Mouse (Mus musculus) T-helper 2 cell (primary cell): ENCODE measurements around the gene Dpp7.

Experiments used
- in situ Hi-C: fragments of 300-600 bp; cut with MboI, MseI; formaldehyde crosslinking; loops from one replicate; pipeline ENCODE4 v1.15.1; 2025; ENCODE audit warnings: high pct_unique_total_duplicates

The Dpp7 gene

DNA sequence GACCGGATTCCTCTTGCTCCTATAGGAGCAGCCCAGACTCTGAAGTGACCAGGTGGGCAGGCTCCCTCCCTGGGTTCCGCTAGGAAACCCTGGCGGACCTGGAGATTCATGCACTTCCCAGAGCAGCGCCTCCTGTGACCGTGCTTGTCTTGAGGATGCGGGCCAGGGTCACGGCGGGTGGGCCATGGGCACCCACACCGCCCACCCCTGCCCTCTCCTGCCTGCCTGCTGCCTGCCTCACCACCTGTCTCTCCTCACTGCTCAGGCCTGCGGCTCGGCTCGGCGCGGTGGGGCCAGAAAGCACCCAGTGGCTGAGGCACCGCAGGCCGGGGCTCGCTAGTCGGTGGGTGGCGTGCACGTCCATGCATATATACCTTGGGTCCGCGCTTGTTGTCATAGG is 45.2 kb downstream of the Dpp7 start:
- in situ Hi-C loops, result no loop called here

DNA sequence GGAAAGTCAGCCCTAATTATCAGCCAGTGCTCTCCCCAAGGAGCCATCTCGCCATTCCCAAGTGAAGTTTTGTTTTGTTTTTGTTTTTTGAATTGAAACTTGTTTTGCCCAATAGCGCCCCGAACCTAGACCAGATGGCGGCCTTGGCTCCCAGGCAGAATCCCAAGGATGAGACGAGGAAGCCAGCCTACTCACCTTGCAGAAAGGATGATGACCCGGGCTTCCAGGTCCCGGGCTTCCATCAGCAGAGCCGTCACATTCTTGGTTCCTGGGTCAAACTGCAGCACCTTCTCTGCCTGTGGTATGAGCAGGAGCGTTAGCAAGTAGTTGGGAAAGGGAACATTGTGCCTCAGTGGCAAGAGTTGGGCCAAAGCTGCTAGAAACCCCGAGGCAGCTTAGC is 46.0 kb downstream of the Dpp7 start:
- in situ Hi-C loops, result no loop called here

DNA sequence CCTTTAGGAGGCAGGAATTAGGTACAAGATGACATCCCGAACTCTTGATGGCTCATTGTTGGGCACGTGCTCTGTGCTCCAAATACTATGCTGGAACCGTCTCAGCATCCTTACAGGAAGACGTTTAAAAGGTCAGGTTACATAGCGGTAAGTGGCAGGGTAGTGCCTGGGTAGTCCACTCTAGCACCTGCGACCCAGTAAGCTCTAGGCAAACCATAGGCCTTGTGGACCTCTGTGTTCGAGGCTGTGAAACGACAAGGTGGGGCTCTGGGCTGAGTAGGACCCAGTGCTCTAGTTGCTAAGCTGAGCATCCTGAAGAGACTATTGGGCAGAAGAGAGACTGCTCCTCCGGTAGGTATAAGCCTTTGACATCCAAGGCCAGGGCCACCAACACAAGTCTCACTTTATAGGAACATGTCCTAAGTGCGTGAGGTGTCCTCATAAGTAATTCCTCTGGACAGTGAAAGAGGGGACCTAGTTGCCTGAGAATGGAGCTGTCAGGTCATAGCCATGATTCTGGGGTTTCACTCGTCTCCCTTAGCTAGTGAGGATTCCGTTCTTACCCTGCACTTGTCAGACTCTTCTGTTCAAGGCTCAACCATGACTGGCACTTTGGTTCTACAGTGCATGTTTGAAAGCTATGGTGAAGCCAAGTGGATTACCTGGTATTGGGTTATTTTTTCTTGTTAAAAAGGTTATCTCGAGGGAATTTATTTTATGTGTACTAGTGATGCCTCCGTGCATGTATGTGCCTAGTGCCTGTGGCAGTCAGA is 50.4 kb downstream of the Dpp7 start:
- in situ Hi-C loops, result no loop called here

DNA sequence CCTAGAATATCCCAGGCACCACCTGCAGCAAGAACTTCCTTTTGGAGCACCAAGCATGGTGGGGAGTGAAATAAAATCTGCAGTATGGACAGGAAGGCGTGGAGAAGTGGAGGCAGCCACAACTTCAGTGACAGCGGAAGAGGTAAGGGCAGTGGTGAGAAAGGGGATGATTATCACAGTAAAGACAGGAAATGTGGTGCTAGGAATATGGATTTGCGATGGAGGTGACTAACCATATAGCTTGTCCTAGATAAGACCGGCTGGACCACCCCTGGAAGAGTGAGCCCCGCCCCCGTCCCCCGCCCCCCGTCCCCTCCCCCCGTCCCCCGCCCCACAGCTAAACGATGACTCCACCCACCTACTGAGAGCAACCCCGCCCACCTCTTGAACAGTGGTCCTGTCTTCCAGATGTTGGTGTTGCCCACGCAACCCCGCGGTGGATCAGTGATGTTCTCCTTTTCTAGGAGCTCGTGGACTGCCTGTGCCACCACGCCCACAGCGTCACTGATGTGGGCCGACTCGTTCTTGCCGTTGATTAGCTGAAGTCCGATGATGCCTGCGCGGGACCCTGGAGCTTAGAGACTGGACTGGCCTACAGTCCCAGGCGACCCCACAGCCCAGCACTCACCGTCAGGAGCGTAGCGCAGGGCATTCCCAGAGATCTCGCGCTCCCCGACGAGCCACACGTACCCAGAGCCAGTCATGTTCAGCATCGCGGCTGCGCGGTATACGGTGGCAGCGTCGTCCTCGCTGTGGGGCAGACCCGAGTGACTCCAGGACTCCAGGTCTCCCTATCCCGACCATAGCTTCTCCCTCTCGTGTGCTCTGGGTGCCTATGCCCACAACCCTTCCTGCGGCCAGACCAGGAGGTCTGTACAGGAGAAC is 51.3 kb downstream of the Dpp7 start:
- in situ Hi-C loops, result no loop called here

DNA sequence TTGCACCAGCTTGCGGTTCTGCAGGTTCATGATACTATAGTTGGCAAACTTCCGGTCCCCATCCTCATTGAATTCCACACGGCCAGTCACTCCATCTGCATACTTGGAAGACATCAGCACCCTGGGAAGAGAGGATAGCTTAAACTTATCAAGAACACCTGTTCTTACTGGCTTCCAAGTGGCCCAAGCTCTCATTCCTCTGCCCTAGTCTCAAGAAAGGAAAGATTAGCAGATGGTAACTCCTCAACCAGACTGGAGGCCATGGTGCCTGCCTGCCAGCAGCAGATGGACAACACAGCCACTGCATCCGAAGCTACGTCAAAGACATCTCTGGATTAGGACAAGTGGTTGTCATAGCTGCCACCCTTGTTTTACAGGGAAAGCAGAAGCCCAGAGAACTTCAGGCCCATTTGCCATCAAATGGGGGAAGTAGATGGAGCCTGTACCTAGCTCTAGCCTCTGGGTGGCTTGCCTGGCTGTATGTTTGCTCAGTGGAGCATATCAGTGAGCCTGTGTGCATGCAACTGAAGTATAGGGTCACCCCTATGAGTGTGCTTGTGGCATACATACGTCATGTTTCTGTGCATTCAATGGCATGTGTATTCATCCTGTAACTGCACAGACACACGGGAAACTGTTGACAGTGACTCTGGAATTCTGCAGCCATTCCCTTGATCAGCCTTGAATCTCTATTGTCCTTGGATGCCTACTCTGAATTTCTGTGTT is 52.1 kb downstream of the Dpp7 start:
- in situ Hi-C loops, result no loop called here

DNA sequence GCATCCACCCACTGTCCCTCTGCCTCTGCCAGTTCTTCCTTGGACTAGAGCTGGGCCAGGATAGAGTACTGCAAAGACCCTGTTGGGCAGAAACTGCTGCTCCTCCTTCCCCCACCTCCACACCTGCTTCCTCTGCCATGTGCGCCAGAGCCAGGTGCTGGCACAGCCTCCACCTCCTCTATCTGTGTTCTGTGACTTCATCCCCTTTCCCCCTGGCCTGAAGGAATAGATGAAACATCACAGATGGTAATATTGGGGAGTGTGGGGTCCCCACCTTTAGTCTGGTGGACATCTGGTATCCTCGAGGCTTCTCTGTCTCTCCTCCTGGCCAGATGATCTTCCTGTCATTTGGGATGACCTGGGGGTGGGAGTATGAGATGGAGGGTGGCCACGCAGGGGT is 52.7 kb downstream of the Dpp7 start:
- in situ Hi-C loops, result no loop called here
